Mouse (Mus musculus) ES-E14 (cell line): ENCODE data around the gene Prrt4. TPM values are rescaled to one million over a fixed set of nuclear protein-coding genes. Genes with fewer than 3 reads are reported as not detected.
A peak's percentile ranks its signal among the peaks of the same experiment; 100 is the strongest.

Source experiments
- DNase-seq: peaks from one replicate; pipeline ENCODE4 v3.0.0-alpha.2; 2013; ENCODE audit warnings: low read depth, low spot score
- H3K27ac ChIP-seq: 2 replicates; pipeline ENCODE4 v1.5.1; 2012; ENCODE audit warnings: low read depth, mild to moderate bottlenecking, low read length, moderate library complexity, mixed read lengths; ENCODE audit not compliant: poor library complexity, insufficient read depth, severe bottlenecking
- H3K36me3 ChIP-seq: 2 replicates; pipeline ENCODE4 v1.6.1; 2012; ENCODE audit warnings: mild to moderate bottlenecking, low read length, moderate library complexity, mixed read lengths; ENCODE audit not compliant: control insufficient read depth, poor library complexity, insufficient read depth, severe bottlenecking
- H3K4me1 ChIP-seq, 2 experiments: fragments of 150-350 bp in 1 of 2; sonication (generic) in 1 of 2; 2 replicates each; pipeline ENCODE4 v1.6.1; 2012; ENCODE audit warnings: low read length in 2 of 2, mild to moderate bottlenecking in 1 of 2, mixed read lengths in 1 of 2; ENCODE audit not compliant: control insufficient read depth in 2 of 2, insufficient read depth in 2 of 2, poor library complexity in 1 of 2
- H3K4me3 ChIP-seq, 2 experiments: fragments of 150-350 bp in 1 of 2; sonication (generic) in 1 of 2; 2 replicates each; pipeline ENCODE4 v1.5.1; 2012; ENCODE audit warnings: low read length in 2 of 2, low read depth in 1 of 2, mild to moderate bottlenecking in 1 of 2, mixed read lengths in 1 of 2; ENCODE audit not compliant: insufficient read depth in 1 of 2, poor library complexity in 1 of 2, severe bottlenecking in 1 of 2
- H3K9ac ChIP-seq: 2 replicates; pipeline ENCODE4 v1.6.1; 2012; ENCODE audit warnings: low read depth, mild to moderate bottlenecking, low read length, mixed read lengths; ENCODE audit not compliant: poor library complexity, insufficient read depth, severe bottlenecking
- H3K9me3 ChIP-seq: fragments of 150-350 bp; sonication (generic); 2 replicates; pipeline ENCODE4 v1.6.1; 2012; ENCODE audit warnings: low read depth, mild to moderate bottlenecking, low read length; ENCODE audit not compliant: control insufficient read depth, insufficient read depth
- CHD2 ChIP-seq: IDR thresholded peaks from 2 replicates; pipeline ENCODE4 v1.6.1; 2014; ENCODE audit warnings: mild to moderate bottlenecking, low read depth, low read length, inconsistent platforms
- HCFC1 ChIP-seq: IDR thresholded peaks from 2 replicates; pipeline ENCODE4 v1.6.1; 2012; ENCODE audit warnings: low read length, inconsistent platforms, borderline replicate concordance; ENCODE audit not compliant: insufficient read depth
- MAFK ChIP-seq: IDR thresholded peaks from 2 replicates; pipeline ENCODE4 v1.6.1; 2014; ENCODE audit warnings: mild to moderate bottlenecking, low read depth, low read length, inconsistent platforms; ENCODE audit not compliant: insufficient read depth
- ZC3H11A ChIP-seq: IDR thresholded peaks from 2 replicates; pipeline ENCODE4 v1.6.1; 2012; ENCODE audit warnings: low read depth, mild to moderate bottlenecking, inconsistent platforms, low read length, borderline replicate concordance
- ZNF384 ChIP-seq: IDR thresholded peaks from 2 replicates; pipeline ENCODE4 v1.6.1; 2012; ENCODE audit warnings: low read depth, low read length, inconsistent platforms
- in situ Hi-C, 2 experiments: fragments of 600-800 bp; cut with MboI; formaldehyde crosslinking; loops; one replicate each; pipeline ENCODE4 v1.15.1; 2025; ENCODE audit warnings: low sequenced_read_pairs in 2 of 2, inconsistent platforms in 1 of 2; ENCODE audit not compliant: unreplicated experiment in 2 of 2
- total RNA-seq: library from RNA; depleted of rRNA; stranded (reverse); fragments of 300-350 nt; gene quantifications from 2 replicates; pipeline ENCODE4 v1.2.3, GENCODE M21; 2012

Prrt4 gene
- total RNA-seq, 1 experiment, result 0.40 TPM

DNA sequence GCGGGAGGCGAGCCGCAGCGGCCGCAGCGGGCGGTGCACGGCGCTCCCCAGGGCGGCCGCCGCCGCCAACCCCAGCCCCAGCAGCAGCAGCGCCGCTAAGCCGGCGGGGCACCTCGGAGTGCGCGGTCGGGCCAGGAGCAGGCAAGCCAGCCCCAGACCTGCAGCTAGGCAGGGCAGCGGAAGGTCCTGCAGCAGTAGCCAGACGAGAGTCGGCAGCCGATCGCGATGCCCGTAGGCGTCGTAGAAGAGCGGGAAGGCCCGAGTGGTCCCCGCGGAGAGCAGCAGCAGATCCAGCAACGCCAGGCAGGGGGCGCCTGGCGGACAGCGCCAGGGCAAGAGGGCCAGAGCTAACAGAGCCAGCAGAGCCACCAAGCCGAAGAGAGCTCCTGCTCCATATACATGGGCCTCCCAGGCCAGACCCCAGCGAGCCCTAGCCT is 8.4 kb downstream of the Prrt4 start:
- no peak overlapping the region for H3K27ac ChIP-seq
- in situ Hi-C loops, result no loop called here
- H3K4me3 ChIP-seq, result peak overlapping the region; percentile 71 to 80
- H3K9ac ChIP-seq, result peak overlapping the region; percentile 77
- TF ChIP-seq HCFC1 (no peak), MAFK (no peak), ZC3H11A (no peak), CHD2 (no peak), ZNF384 (no peak)
- no peaks in the 10 kb centered on the region for H3K4me1 ChIP-seq
- no peaks in the 10 kb centered on the region for H3K9me3 ChIP-seq
- no peak for DNase-seq
- no peaks in the 10 kb centered on the region for H3K36me3 ChIP-seq

DNA sequence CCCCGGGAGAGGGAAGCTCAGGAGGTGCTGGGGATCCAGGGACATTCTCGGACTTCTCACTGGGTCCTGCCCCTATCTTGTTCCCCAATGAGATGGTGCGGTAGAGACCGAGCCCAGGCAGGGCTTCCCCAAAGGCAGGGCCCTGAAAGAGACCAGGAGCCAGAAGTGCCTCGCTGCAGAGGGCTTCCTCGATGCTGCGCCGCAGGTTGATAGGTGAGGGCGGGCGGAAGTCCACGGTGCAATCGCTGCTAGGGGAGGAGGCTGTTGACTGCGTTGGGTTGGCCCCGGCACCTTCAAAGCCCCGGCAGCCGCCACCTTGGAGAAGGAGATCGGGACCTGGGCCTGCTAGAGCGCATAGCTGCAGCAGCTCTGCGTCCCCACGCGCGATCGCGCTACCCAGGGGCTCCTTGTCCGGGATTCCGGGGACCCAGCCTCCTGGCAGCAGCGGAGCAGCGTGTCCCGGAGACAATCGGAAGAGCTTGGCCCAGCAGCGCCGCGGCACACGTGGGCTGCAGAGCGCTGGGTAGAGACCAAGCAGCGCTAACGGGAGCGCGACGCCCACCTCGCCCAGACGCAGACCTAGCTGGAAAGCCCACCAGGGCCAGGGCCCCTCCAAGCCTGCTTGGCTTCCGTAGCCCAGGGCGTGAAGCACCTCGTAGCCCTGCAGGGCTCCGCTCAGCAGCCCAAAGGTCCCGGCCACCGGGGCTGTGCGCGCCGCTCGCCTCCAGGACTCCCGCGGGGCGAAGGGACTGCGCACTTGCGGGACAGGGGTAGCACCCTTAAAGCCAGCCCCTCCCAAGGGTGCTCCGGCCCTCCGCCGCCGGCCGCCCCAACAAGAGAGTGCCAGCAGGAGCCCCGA is 9.1 kb downstream of the Prrt4 start:
- Histone ChIP-seq H3K36me3 (no peaks in the 10 kb centered on the region), H3K27ac (no peak overlapping the region), H3K9me3 (no peaks in the 10 kb centered on the region), H3K9ac (peak overlapping the region; percentile 77), H3K4me1 (no peaks in the 10 kb centered on the region), H3K4me3 (peak overlapping the region; percentile 71 to 80)
- in situ Hi-C loops, result no loop called here
- DNase-seq, result no peak
- TF ChIP-seq ZC3H11A (no peak), HCFC1 (0 out of 2 replicates have a peak, but pooled peaks have one; percentile 21)

- peak overlapping the region; percentile 71 to 80 for H3K4me3 ChIP-seq
- DNase-seq, result no peak
- H3K36me3 ChIP-seq, result no peaks in the 10 kb centered on the region
- in situ Hi-C loops, result no loop called here
- TF ChIP-seq ZNF384 (no peak), ZC3H11A (no peak), MAFK (no peak), HCFC1 (no peak), CHD2 (no peak)
- H3K9me3 ChIP-seq, result no peaks in the 10 kb centered on the region
- no peak overlapping the region for H3K27ac ChIP-seq
- peak overlapping the region; percentile 77 for H3K9ac ChIP-seq
- no peaks in the 10 kb centered on the region for H3K4me1 ChIP-seq
Observed at GRCm38 (mm10) chr6:29169675-29170062, 9.7 kb downstream of the Prrt4 start.

GRCm38 (mm10) chr6:29168871-29169270 is 10.5 kb downstream of the Prrt4 start:
- Histone ChIP-seq H3K9me3 (no peaks in the 10 kb centered on the region), H3K4me1 (no peaks in the 10 kb centered on the region), H3K9ac (no peak overlapping the region), H3K4me3 (no peak overlapping the region), H3K27ac (no peak overlapping the region), H3K36me3 (no peaks in the 10 kb centered on the region)
- no peak for DNase-seq
- in situ Hi-C loops, result no loop called here
- TF ChIP-seq ZC3H11A (no peak), MAFK (no peak), ZNF384 (no peak), CHD2 (no peak), HCFC1 (no peak)
